Comparison of ENCODE assay signal across 17 mouse cellular contexts in genomic region chr19:43475642-43476041, GRCm38 (mm10). TPM values are rescaled to one million over a fixed set of nuclear protein-coding genes. Genes with fewer than 3 reads are reported as not detected.
DNase-seq lines count a peak whose midpoint lies in the region; ATAC-seq and TF ChIP-seq lines count a peak whose summit lies in the region.
"Had no signal": no experiment of that assay in that cellular context is flagged by ENCODE, and none has a peak within 500 bp of the region (broad histone marks: within the 10 kb centered on the region; RNA-seq: fewer than 3 reads in every experiment).

No protein-coding gene starts in this region.

- TF ChIP-seq CTCF in gastrocnemius, adult 2 months (IDR thresholded peaks at IDR 0.05), result no peak

- H3K4me3 ChIP-seq in heart, embryonic 16.5 days (ENCODE audit: low read length), result no peak overlapping the region
- no peak overlapping the region for H3K4me3 ChIP-seq in embryonic facial prominence, embryonic 14.5 days (ENCODE audit: low read depth, low read length)
- no peak overlapping the region for H3K4me3 ChIP-seq in gastrocnemius, adult 2 months
- H3K4me3 ChIP-seq: forebrain, embryonic 13.5 days; heart, embryonic 13.5 days; hindbrain, embryonic 13.5 days; left cerebral cortex, adult 2 months; limb, embryonic 15.5 days; midbrain, embryonic 12.5 days had no signal

- no peaks in the 10 kb centered on the region for H3K9me3 ChIP-seq in heart, embryonic 16.5 days (replicated peaks; ENCODE audit: control insufficient read depth, low read length)
- no peaks in the 10 kb centered on the region for H3K9me3 ChIP-seq in embryonic facial prominence, embryonic 14.5 days (ENCODE audit: control insufficient read depth, low read length)
- H3K9me3 ChIP-seq: forebrain, embryonic 13.5 days; heart, embryonic 13.5 days; hindbrain, embryonic 13.5 days; limb, embryonic 15.5 days; midbrain, embryonic 12.5 days had no signal

- ATAC-seq in heart, embryonic 16.5 days (replicated peaks; ENCODE audit: extremely low read depth, insufficient read depth, low FRiP score), result peak; percentile 75
- no peak for ATAC-seq in embryonic facial prominence, embryonic 14.5 days (ENCODE audit: low read depth)
- no peak for ATAC-seq in erythroid progenitor cell, adult 5-6 weeks (replicated peaks; ENCODE audit: low FRiP score, poor library complexity, severe bottlenecking)
- ATAC-seq: forebrain, embryonic 13.5 days; intestine, postnatal 0 days had no signal

- H3K27ac ChIP-seq in heart, embryonic 16.5 days (ENCODE audit: low read length), result no peak overlapping the region
- 0 out of 2 replicates have a peak overlapping the region, but pooled peaks have one; percentile 49 for H3K27ac ChIP-seq in embryonic facial prominence, embryonic 14.5 days (replicated peaks; ENCODE audit: low read depth, low read length)
- H3K27ac ChIP-seq in gastrocnemius, adult 2 months, result no peak overlapping the region
- H3K27ac ChIP-seq: forebrain, embryonic 13.5 days; heart, embryonic 13.5 days; hindbrain, embryonic 13.5 days; left cerebral cortex, adult 2 months; limb, embryonic 15.5 days; midbrain, embryonic 12.5 days had no signal

- H3K27me3 ChIP-seq in heart, embryonic 16.5 days (ENCODE audit: control insufficient read depth, insufficient read depth, low read length), result no peaks in the 10 kb centered on the region
- no peaks in the 10 kb centered on the region for H3K27me3 ChIP-seq in embryonic facial prominence, embryonic 14.5 days (replicated peaks; ENCODE audit: control insufficient read depth, insufficient read depth, low read length)
- H3K27me3 ChIP-seq: CH12.LX; forebrain, embryonic 13.5 days; heart, embryonic 13.5 days; hindbrain, embryonic 13.5 days; limb, embryonic 15.5 days; midbrain, embryonic 12.5 days had no signal

- no peak overlapping the region for H3K4me2 ChIP-seq in heart, embryonic 16.5 days (ENCODE audit: low read depth, low read length)
- no peak overlapping the region for H3K4me2 ChIP-seq in embryonic facial prominence, embryonic 14.5 days (ENCODE audit: low read depth, low read length)
- H3K4me2 ChIP-seq: forebrain, embryonic 13.5 days; heart, embryonic 13.5 days; hindbrain, embryonic 13.5 days; limb, embryonic 15.5 days; midbrain, embryonic 12.5 days had no signal

- H3K36me3 ChIP-seq in heart, embryonic 16.5 days (ENCODE audit: control insufficient read depth, insufficient read depth), result no peaks in the 10 kb centered on the region
- no peaks in the 10 kb centered on the region for H3K36me3 ChIP-seq in embryonic facial prominence, embryonic 14.5 days (ENCODE audit: control insufficient read depth, insufficient read depth, low read length)
- H3K36me3 ChIP-seq: heart, embryonic 13.5 days; hindbrain, embryonic 13.5 days; limb, embryonic 15.5 days; midbrain, embryonic 12.5 days had no signal

- 29% methylated on average over 2 of the region's 2 CpGs for whole genome bisulfite sequencing in heart, embryonic 16.5 days
- 32% methylated on average over 2 of the region's 2 CpGs for WGBS in embryonic facial prominence, embryonic 14.5 days

- intact Hi-C loops in heart, postnatal 36 days (cut with DNase I), result loop anchor here (10.0 kb wide), 1 partner anchor 451 kb away; no protein-coding TSS in a partner anchor
- intact Hi-C loops in gastrocnemius, adult 2 months (cut with DNase I), result no loop called here

- no peak for DNase-seq in heart, postnatal 36 days
- DNase-seq in 3T3-L1 (ENCODE audit: low read depth, low spot score), result peak; percentile 32
- peak; percentile 17 for DNase-seq in adrenal gland, adult 8-10 months
- peak; percentile 30 for DNase-seq in embryonic facial prominence, embryonic 14.5 days (ENCODE audit: low spot score)
- DNase-seq in lung, adult 18-20 months, result no peak
- no peak for DNase-seq in gastrocnemius, adult 2 months
- DNase-seq: spleen, adult 18-20 months had no signal

- H3K9ac ChIP-seq in heart, embryonic 16.5 days (ENCODE audit: low read length), result no peak overlapping the region
- H3K9ac ChIP-seq in embryonic facial prominence, embryonic 14.5 days (ENCODE audit: low read depth, low read length), result no peak overlapping the region
- H3K9ac ChIP-seq: forebrain, embryonic 13.5 days; heart, embryonic 13.5 days; hindbrain, embryonic 13.5 days; limb, embryonic 15.5 days; midbrain, embryonic 12.5 days had no signal

- peaks cover 12% of the 10 kb centered on the region; the same call in 1 of the 2 replicates for H3K4me1 ChIP-seq in heart, embryonic 16.5 days (ENCODE audit: control insufficient read depth, insufficient read depth, low read length)
- H3K4me1 ChIP-seq in embryonic facial prominence, embryonic 14.5 days (ENCODE audit: control insufficient read depth, insufficient read depth, low read length), result peaks cover 13% of the 10 kb centered on the region; the same call in 1 of the 2 replicates
- H3K4me1 ChIP-seq: forebrain, embryonic 13.5 days; midbrain, embryonic 12.5 days had no signal

RNA-seq across cellular contexts. Expression of gene Cnnm1, which starts 35.4 kb away (rescaled TPM):
- polyA plus RNA-seq in heart, embryonic 16.5 days (2015; fragmentation: Nextera tagmentation; extraction: Ambion mirVana), result 0.07 and 0.08 TPM in 2 replicates
- not detected for total RNA-seq in heart, postnatal 36 days (2021)
- total RNA-seq in adrenal gland, adult 8-10 months (2022), result under 1 TPM; 0.45 to 0.65 (median 0.60) TPM
- 0.96 and 1.4 TPM in 2 replicates for polyA plus RNA-seq in embryonic facial prominence, embryonic 14.5 days (2014; fragmentation: Nextera tagmentation; extraction: Ambion mirVana)
- total RNA-seq in erythroid progenitor cell, adult 5-6 weeks (2015; ENCODE audit: low replicate concordance), result not detected in 2 replicates
- not detected in 2 replicates for total RNA-seq in erythroid progenitor cell, adult 5-6 weeks (2017; ENCODE audit: low replicate concordance)
- under 1 TPM in 1 of 2 experiments, not detected in 1; 0.08 TPM for total RNA-seq in gastrocnemius, adult 2 months (2021)
- total RNA-seq: CH12.LX had no signal

RNA-seq across cellular contexts. Expression of gene Got1, which starts 48.8 kb away (rescaled TPM):
- 271 and 274 TPM in 2 replicates for polyA plus RNA-seq in heart, embryonic 16.5 days (2015; fragmentation: Nextera tagmentation; extraction: Ambion mirVana)
- total RNA-seq in heart, postnatal 36 days (2021), result 1,000 to 10,000 TPM in 1 of 2 experiments, 100 to 1,000 TPM in 1; 980 to 1,055 TPM
- 100 to 1,000 TPM; 106 to 317 (median 154) TPM for total RNA-seq in adrenal gland, adult 8-10 months (2022)
- polyA plus RNA-seq in embryonic facial prominence, embryonic 14.5 days (2014; fragmentation: Nextera tagmentation; extraction: Ambion mirVana), result 33.1 and 34.4 TPM in 2 replicates
- 6.8 and 9.6 TPM in 2 replicates for total RNA-seq in erythroid progenitor cell, adult 5-6 weeks (2015; ENCODE audit: low replicate concordance)
- 6.4 TPM in 1 of 2 replicates, not detected in the other for total RNA-seq in erythroid progenitor cell, adult 5-6 weeks (2017; ENCODE audit: low replicate concordance)
- total RNA-seq in gastrocnemius, adult 2 months (2021), result 100 to 1,000 TPM; 316 to 792 TPM

Comparison
In these comparisons a context has a peak if more than half of its experiments do, and no peak if none do; other contexts are left out.
1. DNase-seq: peak in 3T3-L1 (single experiment), adrenal gland, adult 8-10 months (single experiment) and embryonic facial prominence, embryonic 14.5 days (single experiment); none in heart, postnatal 36 days (0 of 2), lung, adult 18-20 months (0 of 2) and gastrocnemius, adult 2 months (single experiment).
2. RNA of gene Got1, which starts 48.8 kb away (total RNA-seq): 980 to 1,055 TPM in heart, postnatal 36 days, 316 to 792 TPM in gastrocnemius, adult 2 months and 106 to 317 TPM in adrenal gland, adult 8-10 months; 6.4 to 9.6 TPM in erythroid progenitor cell, adult 5-6 weeks; every median in the first group is over 10 times any median in the second.